Mouse (Mus musculus) liver (tissue): ENCODE results near the gene Sh3bp2.
"Not testable (repeated sequence)": the region's sequence is repeated elsewhere in the genome, so short reads cannot be mapped to it uniquely, and the experiment has no call there.

Source experiments
- DNase-seq: peaks from one replicate; pipeline ENCODE4 v3.0.0-alpha.2; 2020; ENCODE audit warnings: mixed read lengths

Sh3bp2 gene

DNA sequence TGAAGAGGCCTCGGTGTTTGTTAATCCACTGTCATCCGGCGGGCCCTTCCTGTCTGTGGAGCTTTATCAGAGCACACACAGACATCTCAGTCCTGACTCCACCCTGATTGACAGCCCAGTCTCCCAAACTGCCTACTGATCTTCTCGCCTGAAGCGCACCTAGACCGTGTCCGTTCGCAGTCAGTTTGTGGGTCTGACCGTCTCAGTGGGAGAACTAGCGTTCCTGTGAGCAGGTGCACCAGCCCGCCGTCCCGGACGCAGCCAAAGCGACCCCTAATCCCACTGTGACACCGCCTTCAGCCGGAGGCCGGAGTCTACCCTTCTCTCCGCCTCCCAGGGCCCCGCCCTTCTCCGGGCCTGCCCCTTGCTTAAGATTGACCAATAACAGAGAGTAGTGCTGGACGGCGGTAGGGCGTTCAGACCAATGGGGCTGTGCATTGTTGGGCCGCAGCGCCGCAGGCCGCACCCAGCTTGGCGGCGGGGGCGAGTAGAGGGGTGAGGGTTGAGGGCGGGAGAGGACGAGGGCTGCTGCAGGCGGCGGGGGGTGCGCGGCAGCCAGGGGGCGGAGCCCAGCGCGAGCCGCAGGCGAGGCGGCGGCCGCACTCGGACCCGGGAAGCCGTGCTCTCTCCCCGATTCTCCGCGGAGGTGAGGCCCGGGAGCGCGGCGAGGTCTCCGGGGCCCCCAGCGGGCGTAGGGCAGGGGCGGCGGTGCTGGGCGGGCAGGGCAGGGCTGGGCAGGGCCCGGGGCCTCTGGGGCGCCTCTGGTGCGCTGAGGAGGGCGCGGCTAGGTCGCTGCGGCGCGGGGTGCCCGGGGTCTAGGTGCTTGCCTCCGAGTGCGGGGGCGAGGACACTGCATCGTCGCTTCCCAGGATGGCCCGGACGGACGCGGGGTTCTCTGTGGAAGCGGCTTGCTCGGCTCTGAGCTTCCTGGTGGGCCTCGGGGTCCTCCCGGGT is 47.9 kb downstream of the Sh3bp2 start, which contains the start of gene Add1:
Gene Add1, plus strand, starts transcription at position 397 of the 954 bp plus-strand sequence.
- peak; percentile 97 for DNase-seq

- peak; percentile 41 for DNase-seq
Measured at GRCm38 (mm10) chr5:34574721-34575120, 49.1 kb downstream of the Sh3bp2 start.

DNA sequence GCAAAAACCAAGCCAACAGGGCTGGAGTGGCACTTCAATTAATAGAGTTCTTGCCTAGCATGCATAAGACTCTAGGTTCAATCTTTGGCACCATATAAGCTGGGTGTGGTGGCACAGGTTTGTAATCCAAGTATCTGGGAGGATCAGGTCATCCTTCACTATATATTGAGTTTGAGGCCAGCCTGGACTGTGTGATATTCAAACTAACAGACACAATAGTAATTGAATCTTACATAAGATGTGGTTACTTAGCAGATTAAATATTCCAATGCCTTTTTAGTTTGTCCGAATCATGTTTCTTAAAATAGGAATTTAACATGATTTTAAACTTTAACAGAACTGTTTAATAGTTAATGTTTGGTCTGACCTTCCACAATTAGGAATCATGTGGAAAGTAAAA is 50.6 kb downstream of the Sh3bp2 start:
- DNase-seq, result no peak

GRCm38 (mm10) chr5:34578038-34578655 is 52.5 kb downstream of the Sh3bp2 start:
- DNase-seq, result no peak

DNA sequence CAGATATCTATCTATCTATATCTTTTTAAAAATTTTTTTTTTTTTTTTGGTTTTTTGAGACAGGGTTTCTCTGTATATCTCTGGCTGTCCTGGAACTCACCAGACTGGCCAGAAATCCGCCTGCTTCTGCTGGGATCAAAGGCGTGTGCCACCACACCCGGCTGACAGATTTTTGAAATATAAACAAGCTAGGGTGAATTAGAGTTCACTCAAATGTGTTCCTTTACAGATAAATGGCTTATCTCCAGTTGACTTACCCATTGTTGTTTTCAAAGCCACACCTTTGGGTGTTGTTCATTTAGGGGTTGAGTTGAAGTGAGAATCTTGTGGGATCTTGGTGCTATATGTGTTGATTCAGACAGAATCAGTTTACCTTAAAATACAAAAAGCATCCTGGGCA is 53.7 kb downstream of the Sh3bp2 start:
- peak; percentile 46 for DNase-seq

GRCm38 (mm10) chr5:34581671-34582313 is 56.2 kb downstream of the Sh3bp2 start:
- DNase-seq, result peak; percentile 86

DNA sequence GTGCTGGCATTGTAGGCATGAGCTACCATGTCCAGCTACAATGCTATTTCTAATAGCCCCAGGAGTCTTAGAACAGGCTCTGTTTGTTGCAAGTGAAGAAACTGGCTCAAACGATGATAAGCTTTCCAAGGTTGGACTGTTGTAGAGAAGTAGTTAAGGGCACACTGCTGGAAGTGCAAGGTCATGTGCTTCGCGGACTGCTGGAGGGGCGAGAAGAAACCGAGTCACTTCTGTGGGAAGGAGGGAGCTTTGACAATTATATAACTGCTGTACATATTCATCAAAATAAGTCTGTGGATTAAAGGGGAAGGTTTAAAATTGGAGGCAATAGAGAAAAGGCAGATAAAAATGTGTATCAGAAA is 56.7 kb downstream of the Sh3bp2 start:
- peak; percentile 67 for DNase-seq

- no peak for DNase-seq
Measured at GRCm38 (mm10) chr5:34585216-34585615, 59.6 kb downstream of the Sh3bp2 start.

DNA sequence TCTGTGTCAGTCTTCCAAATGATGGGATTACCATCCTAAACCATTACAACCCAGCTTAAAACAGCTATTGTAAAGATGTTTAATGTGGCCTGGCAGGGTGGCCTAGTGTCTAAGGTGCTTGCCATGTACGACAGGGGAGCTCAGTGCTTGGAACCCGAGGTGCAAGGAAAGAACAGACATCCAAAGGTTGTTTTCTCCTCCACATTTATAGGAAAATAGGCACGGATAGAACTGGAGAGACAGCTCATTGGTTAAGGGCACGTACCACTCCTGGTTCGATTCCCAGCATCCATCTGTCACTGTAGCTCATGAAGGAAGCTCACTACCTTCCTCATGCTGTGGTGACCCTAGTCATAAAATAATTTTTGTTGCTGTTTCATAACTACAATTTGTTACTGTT is 62.2 kb downstream of the Sh3bp2 start:
- no peak for DNase-seq

GRCm38 (mm10) chr5:34590059-34590458 is 64.4 kb downstream of the Sh3bp2 start:
- DNase-seq, result no peak

DNA sequence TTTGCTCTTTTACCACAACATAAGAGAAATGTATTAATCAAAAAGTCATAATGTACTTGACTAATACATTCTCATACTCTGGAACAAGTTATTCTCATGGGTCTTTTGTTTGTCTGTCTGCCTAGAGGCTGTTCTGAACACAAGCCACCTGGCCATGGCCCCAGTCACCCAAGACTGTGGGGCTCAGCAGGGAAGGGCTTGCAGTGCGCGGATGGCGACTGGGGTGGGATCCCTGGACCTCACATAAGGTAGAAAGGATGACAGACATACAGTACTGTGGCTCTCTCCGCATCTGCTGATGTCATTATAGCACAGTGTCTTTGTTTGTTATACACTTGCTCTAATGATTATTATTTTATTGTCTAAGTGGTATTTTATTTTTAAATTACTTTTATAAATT is 65.1 kb downstream of the Sh3bp2 start:
- DNase-seq, result no peak

- DNase-seq, result no peak
Measured at GRCm38 (mm10) chr5:34591388-34592004, 65.9 kb downstream of the Sh3bp2 start.

DNA sequence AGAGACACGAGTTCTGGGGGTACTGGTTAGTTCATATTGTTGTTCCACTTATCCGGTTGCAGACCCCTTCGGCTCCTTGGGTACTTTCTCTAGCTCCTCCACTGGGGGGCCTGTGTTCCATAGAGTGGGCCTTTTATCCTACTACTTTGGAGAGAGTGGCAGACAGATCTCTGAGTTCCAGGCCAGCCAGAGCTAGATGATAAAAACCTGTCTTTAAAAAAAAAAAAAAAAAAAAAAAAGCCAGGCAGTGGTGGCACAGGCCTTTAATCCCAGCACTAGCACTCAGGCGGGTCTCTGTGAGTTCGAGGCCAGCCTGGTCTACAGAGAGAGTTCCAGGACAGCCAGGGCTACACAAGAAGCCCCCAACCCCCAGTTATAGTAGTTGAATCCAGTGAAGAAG is 66.6 kb downstream of the Sh3bp2 start:
- not testable (repeated sequence) for DNase-seq

GRCm38 (mm10) chr5:34592666-34593065 is 67.0 kb downstream of the Sh3bp2 start:
- DNase-seq, result no peak

DNA sequence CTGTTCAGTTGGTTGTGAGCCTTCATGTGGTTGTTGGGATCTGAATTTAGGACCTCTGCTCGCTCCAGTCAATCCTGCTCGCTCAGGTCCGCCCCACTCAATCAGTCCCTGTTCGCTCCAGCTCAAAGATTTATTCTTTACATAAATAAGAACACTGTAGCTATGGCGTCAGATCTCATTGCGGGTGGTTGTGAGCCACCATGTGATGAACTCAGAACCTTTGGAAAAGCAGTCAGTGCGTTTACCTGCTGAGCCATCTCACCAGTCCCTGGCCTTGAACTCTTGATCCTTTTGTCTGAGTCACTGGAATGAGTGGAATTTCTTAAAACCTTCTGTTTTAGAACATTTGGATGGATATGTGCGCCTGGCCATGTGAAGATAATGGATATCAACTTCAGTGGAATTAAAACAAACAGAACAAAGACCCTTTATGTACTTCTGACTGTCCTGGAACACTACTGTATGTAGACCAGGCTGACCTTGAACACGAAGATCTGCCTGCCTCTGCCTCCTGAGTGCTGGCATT is 67.6 kb downstream of the Sh3bp2 start:
- no peak for DNase-seq

- no peak for DNase-seq
Measured at GRCm38 (mm10) chr5:34604576-34604975, 78.9 kb downstream of the Sh3bp2 start.

DNA sequence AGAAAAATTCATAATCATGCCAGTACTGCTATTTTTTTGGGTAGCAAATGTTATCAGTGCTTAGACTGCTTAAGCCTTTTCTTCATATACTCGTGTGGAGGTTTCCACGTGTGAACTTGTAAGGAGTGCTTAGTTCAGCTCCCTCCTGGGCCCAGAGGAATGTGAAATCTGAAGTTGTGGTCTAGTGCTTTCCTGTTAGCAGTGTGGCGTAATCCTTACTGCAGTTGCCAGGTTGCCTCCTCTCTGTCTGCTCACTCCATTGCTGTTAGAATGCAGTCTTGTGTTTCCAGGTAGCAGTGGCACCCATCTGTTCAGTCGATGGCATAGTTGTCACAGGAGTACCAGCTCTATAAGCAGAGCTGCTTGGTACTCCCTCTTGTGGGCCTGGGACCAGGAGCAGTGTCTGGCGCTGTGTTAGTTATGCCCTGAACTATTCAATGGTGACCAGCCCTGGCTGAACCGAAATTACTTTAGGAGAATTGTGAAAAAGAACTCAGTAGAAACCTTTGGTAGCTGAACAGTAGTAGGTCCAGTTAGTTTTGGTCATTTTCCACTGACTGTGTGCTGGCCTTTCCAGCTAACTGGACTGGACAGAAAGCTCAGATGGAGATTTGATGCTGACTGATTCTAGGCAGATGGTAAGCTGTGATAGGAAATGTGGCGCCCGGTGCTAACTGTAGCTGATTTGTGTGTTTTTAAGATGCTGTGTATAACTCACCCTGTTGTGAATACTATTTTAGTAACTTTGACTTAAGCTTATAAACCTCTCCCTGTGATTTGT is 81.7 kb downstream of the Sh3bp2 start:
- DNase-seq, result no peak

- no peak for DNase-seq
Measured at GRCm38 (mm10) chr5:34608226-34608625, 82.6 kb downstream of the Sh3bp2 start.

- DNase-seq, result no peak
Measured at GRCm38 (mm10) chr5:34609966-34610365, 84.3 kb downstream of the Sh3bp2 start.
